In the genomic region with DNA sequence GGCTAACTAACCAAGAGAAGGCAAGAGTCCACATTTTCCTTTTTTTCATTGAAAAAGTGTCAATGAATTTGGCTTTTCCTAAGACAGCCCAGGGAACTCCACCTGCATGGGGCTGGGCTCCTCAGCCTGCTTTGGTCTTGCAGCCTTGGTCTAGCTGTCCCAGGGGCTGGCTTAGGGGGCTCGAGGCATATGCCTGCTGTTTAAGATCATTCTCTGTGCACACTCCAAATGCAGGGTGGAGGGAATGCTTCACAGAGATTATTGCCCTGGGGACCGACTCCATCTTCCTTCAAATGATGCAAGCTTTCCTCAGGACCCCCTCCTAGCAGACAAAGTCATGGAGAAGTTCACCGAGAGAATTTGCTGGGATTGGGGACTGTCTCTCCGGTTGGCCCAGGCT, we compare ENCODE assay signal across 22 mouse cellular contexts. TPM values are rescaled to one million over a fixed set of nuclear protein-coding genes. Genes with fewer than 3 reads are reported as not detected.
DNase-seq lines count a peak whose midpoint lies in the region; ATAC-seq lines count a peak whose summit lies in the region.
"Had no signal": no experiment of that assay in that cellular context is flagged by ENCODE, and none has a peak within 500 bp of the region (broad histone marks: within the 10 kb centered on the region; RNA-seq: fewer than 3 reads in every experiment).

No protein-coding gene starts in this region.

- H3K27me3 ChIP-seq in heart, embryonic 11.5 days (ENCODE audit: control insufficient read depth, insufficient read depth, low read length), result peaks cover 7% of the 10 kb centered on the region; the same call in 1 of the 2 replicates
- H3K27me3 ChIP-seq in heart, embryonic 12.5 days (replicated peaks), result peaks cover 8% of the 10 kb centered on the region; the same call in 1 of the 2 replicates
- peaks cover 77% of the 10 kb centered on the region for H3K27me3 ChIP-seq in midbrain, embryonic 12.5 days
- H3K27me3 ChIP-seq in midbrain, embryonic 10.5 days (ENCODE audit: low read depth, poor library complexity, severe bottlenecking), result peaks cover 84% of the 10 kb centered on the region
- H3K27me3 ChIP-seq in liver, embryonic 12.5 days (replicated peaks), result peaks cover 7% of the 10 kb centered on the region

- no peak overlapping the region for H3K27ac ChIP-seq in heart, embryonic 11.5 days (ENCODE audit: low read depth, low read length)
- H3K27ac ChIP-seq in heart, embryonic 12.5 days (ENCODE audit: poor library complexity, severe bottlenecking), result no peak overlapping the region
- no peak overlapping the region for H3K27ac ChIP-seq in midbrain, embryonic 12.5 days (replicated peaks)
- no peak overlapping the region for H3K27ac ChIP-seq in midbrain, embryonic 10.5 days (replicated peaks)
- H3K27ac ChIP-seq in liver, embryonic 12.5 days, result 0 out of 2 replicates have a peak overlapping the region, but pooled peaks have one; percentile 87
- H3K27ac ChIP-seq in macrophage, result peak overlapping the region; percentile 62
- H3K27ac ChIP-seq: hindbrain, postnatal 0 days; lung, embryonic 15.5 days; midbrain, embryonic 13.5 days; neural tube, embryonic 13.5 days; stomach, embryonic 15.5 days had no signal

- H3K36me3 ChIP-seq in heart, embryonic 11.5 days (ENCODE audit: control insufficient read depth, insufficient read depth, low read length), result no peaks in the 10 kb centered on the region
- H3K36me3 ChIP-seq in heart, embryonic 12.5 days, result no peaks in the 10 kb centered on the region
- H3K36me3 ChIP-seq in midbrain, embryonic 12.5 days, result no peaks in the 10 kb centered on the region
- H3K36me3 ChIP-seq in midbrain, embryonic 10.5 days, result peaks cover 7% of the 10 kb centered on the region; the same call in 1 of the 2 replicates
- H3K36me3 ChIP-seq in liver, embryonic 12.5 days, result no peaks in the 10 kb centered on the region
- no peaks in the 10 kb centered on the region for H3K36me3 ChIP-seq in macrophage (ENCODE audit: inconsistent target)
- H3K36me3 ChIP-seq: kidney, embryonic 15.5 days; lung, embryonic 15.5 days; midbrain, embryonic 13.5 days; neural tube, embryonic 13.5 days; stomach, embryonic 15.5 days had no signal

- H3K4me1 ChIP-seq in heart, embryonic 11.5 days (ENCODE audit: control insufficient read depth, insufficient read depth, low read length), result peaks cover 34% of the 10 kb centered on the region
- H3K4me1 ChIP-seq in heart, embryonic 12.5 days (replicated peaks), result peaks cover 34% of the 10 kb centered on the region
- H3K4me1 ChIP-seq in midbrain, embryonic 12.5 days, result peaks cover 35% of the 10 kb centered on the region
- H3K4me1 ChIP-seq in midbrain, embryonic 10.5 days, result peaks cover 74% of the 10 kb centered on the region
- peaks cover 78% of the 10 kb centered on the region for H3K4me1 ChIP-seq in liver, embryonic 12.5 days

- H3K9ac ChIP-seq in heart, embryonic 11.5 days (ENCODE audit: low read depth, low read length), result no peak overlapping the region
- H3K9ac ChIP-seq in heart, embryonic 12.5 days, result no peak overlapping the region
- no peak overlapping the region; the same call in 1 of the 2 replicates for H3K9ac ChIP-seq in midbrain, embryonic 12.5 days (replicated peaks)
- no peak overlapping the region for H3K9ac ChIP-seq in liver, embryonic 12.5 days
- H3K9ac ChIP-seq: lung, embryonic 15.5 days; neural tube, embryonic 13.5 days; stomach, embryonic 15.5 days had no signal

- no peak overlapping the region for H3K4me3 ChIP-seq in heart, embryonic 11.5 days (ENCODE audit: low read depth, low read length)
- H3K4me3 ChIP-seq in heart, embryonic 12.5 days, result no peak overlapping the region
- H3K4me3 ChIP-seq in midbrain, embryonic 12.5 days, result no peak overlapping the region
- no peak overlapping the region for H3K4me3 ChIP-seq in midbrain, embryonic 10.5 days
- no peak overlapping the region for H3K4me3 ChIP-seq in liver, embryonic 12.5 days
- no peak overlapping the region for H3K4me3 ChIP-seq in macrophage (ENCODE audit: inconsistent target)
- H3K4me3 ChIP-seq: midbrain, embryonic 13.5 days; neural tube, embryonic 13.5 days had no signal

- H3K4me2 ChIP-seq in heart, embryonic 11.5 days, result peak overlapping the region; percentile 58; the same call in 1 of the 2 replicates
- H3K4me2 ChIP-seq in heart, embryonic 12.5 days, result no peak overlapping the region
- H3K4me2 ChIP-seq in midbrain, embryonic 12.5 days (replicated peaks), result peak overlapping the region; percentile 35; the same call in 1 of the 2 replicates
- peak overlapping the region; percentile 69 for H3K4me2 ChIP-seq in liver, embryonic 12.5 days

- peaks cover 12% of the 10 kb centered on the region for H3K79me2 ChIP-seq in macrophage (ENCODE audit: inconsistent target)

- 61% methylated on average over 4 of the region's 4 CpGs for WGBS in heart, embryonic 11.5 days (ENCODE audit: insufficient replicate concordance)
- WGBS in heart, embryonic 12.5 days, result 63% methylated on average over 4 of the region's 4 CpGs
- WGBS in midbrain, embryonic 12.5 days, result 64% methylated on average over 4 of the region's 4 CpGs
- 69% methylated on average over 4 of the region's 4 CpGs for WGBS in midbrain, embryonic 10.5 days
- 47% methylated on average over 4 of the region's 4 CpGs for WGBS in liver, embryonic 12.5 days (ENCODE audit: insufficient replicate concordance)
- 66% methylated on average over 4 of the region's 4 CpGs for WGBS in macrophage (ENCODE audit: missing documents)

- no peaks in the 10 kb centered on the region for H3K9me3 ChIP-seq in heart, embryonic 11.5 days (replicated peaks; ENCODE audit: control insufficient read depth, low read length)
- H3K9me3 ChIP-seq in heart, embryonic 12.5 days (replicated peaks), result no peaks in the 10 kb centered on the region
- H3K9me3 ChIP-seq in midbrain, embryonic 12.5 days, result no peaks in the 10 kb centered on the region
- no peaks in the 10 kb centered on the region for H3K9me3 ChIP-seq in midbrain, embryonic 10.5 days (replicated peaks)
- no peaks in the 10 kb centered on the region for H3K9me3 ChIP-seq in liver, embryonic 12.5 days (replicated peaks)
- H3K9me3 ChIP-seq: kidney, embryonic 15.5 days; lung, embryonic 15.5 days; midbrain, embryonic 13.5 days; neural tube, embryonic 13.5 days; stomach, embryonic 15.5 days had no signal

- no peak for DNase-seq in midbrain, embryonic 10.5 days (ENCODE audit: low spot score)
- DNase-seq in thymus, postnatal 10 days (ENCODE audit: low spot score in 2 of 2), result no peak
- no peak for DNase-seq in kidney, adult 8-10 months
- DNase-seq: cerebellum, adult 11-12 months; gastrocnemius, postnatal 14 days; heart, postnatal 14 days; kidney, postnatal 36 days; retina, postnatal 1 day; thymus, postnatal 4 days had no signal

- ATAC-seq in heart, embryonic 11.5 days (replicated peaks; ENCODE audit: insufficient number of reproducible peaks, low FRiP score, low TSS enrichment), result no peak
- ATAC-seq in heart, embryonic 12.5 days (ENCODE audit: insufficient number of reproducible peaks, low FRiP score), result no peak
- no peak for ATAC-seq in midbrain, embryonic 12.5 days (ENCODE audit: low FRiP score, low read depth)
- no peak for ATAC-seq in liver, embryonic 12.5 days
- ATAC-seq: forebrain, embryonic 14.5 days; hindbrain, postnatal 0 days; intestine, postnatal 0 days; midbrain, embryonic 13.5 days had no signal

RNA-seq across cellular contexts. Expression of gene Gadd45g, which starts 3.2 kb away (rescaled TPM):
- polyA plus RNA-seq in heart, embryonic 11.5 days (2014; fragmentation: Nextera tagmentation; extraction: Ambion mirVana), result 45.3 and 48.9 TPM in 2 replicates
- polyA plus RNA-seq in heart, embryonic 12.5 days (2016; fragmentation: Nextera tagmentation; extraction: Ambion mirVana), result 58.9 and 64.4 TPM in 2 replicates
- polyA plus RNA-seq in midbrain, embryonic 12.5 days (2016; fragmentation: Nextera tagmentation; extraction: Ambion mirVana), result 333 and 354 TPM in 2 replicates
- polyA plus RNA-seq in midbrain, embryonic 10.5 days (2016; fragmentation: Nextera tagmentation; extraction: Ambion mirVana), result 192 and 243 TPM in 2 replicates
- polyA plus RNA-seq in liver, embryonic 12.5 days (2016; fragmentation: Nextera tagmentation; extraction: Ambion mirVana), result 22.2 and 23.3 TPM in 2 replicates
- total RNA-seq in macrophage (2018; cell fraction: chromatin; rRNA removed), result 10 to 100 TPM in 15 of 26 experiments, 1 to 10 TPM in 11; 3.1 to 36.8 (median 11.1) TPM
- 10 to 100 TPM in 10 of 26 experiments, 1 to 10 TPM in 16; 4.8 to 28.2 (median 9.3) TPM for total RNA-seq in macrophage (2018; cell fraction: cytosol; rRNA removed)
- total RNA-seq in macrophage (2018; cell fraction: nucleus; rRNA removed), result 10 to 100 TPM in 16 of 26 experiments, 1 to 10 TPM in 10; 3.4 to 69.6 (median 11.5) TPM
- polyA plus RNA-seq in macrophage (2018), result 8.9 to 19.9 TPM (median 10.3 TPM) in 3 replicates

RNA-seq across cellular contexts. Expression of gene Sema4d, which starts 49.8 kb away (rescaled TPM):
- 11.0 and 13.7 TPM in 2 replicates for polyA plus RNA-seq in heart, embryonic 11.5 days (2014; fragmentation: Nextera tagmentation; extraction: Ambion mirVana)
- polyA plus RNA-seq in heart, embryonic 12.5 days (2016; fragmentation: Nextera tagmentation; extraction: Ambion mirVana), result 17.3 and 17.4 TPM in 2 replicates
- polyA plus RNA-seq in midbrain, embryonic 12.5 days (2016; fragmentation: Nextera tagmentation; extraction: Ambion mirVana), result 4.9 and 6.6 TPM in 2 replicates
- polyA plus RNA-seq in midbrain, embryonic 10.5 days (2016; fragmentation: Nextera tagmentation; extraction: Ambion mirVana), result 5.6 and 5.9 TPM in 2 replicates
- polyA plus RNA-seq in liver, embryonic 12.5 days (2016; fragmentation: Nextera tagmentation; extraction: Ambion mirVana), result 10.8 TPM in 2 replicates
- total RNA-seq in macrophage (2018; cell fraction: chromatin; rRNA removed), result 100 to 1,000 TPM; 138 to 587 (median 262) TPM
- total RNA-seq in macrophage (2018; cell fraction: cytosol; rRNA removed), result 100 to 1,000 TPM; 117 to 388 (median 219) TPM
- 100 to 1,000 TPM; 156 to 800 (median 457) TPM for total RNA-seq in macrophage (2018; cell fraction: nucleus; rRNA removed)
- 80.9 to 173 TPM (median 90.3 TPM) in 3 replicates for polyA plus RNA-seq in macrophage (2018)

Comparison
In these comparisons a context has a peak if more than half of its experiments do, and no peak if none do; other contexts are left out.
1. H3K27ac ChIP-seq: peak in liver, embryonic 12.5 days (single experiment) and macrophage (single experiment); none in heart, embryonic 11.5 days (single experiment), heart, embryonic 12.5 days (single experiment), midbrain, embryonic 12.5 days (single experiment) and midbrain, embryonic 10.5 days (single experiment).